Mouse (Mus musculus): ENCODE measurements around the gene Fgf14. TPM values are rescaled to one million over a fixed set of nuclear protein-coding genes. Genes with fewer than 3 reads are reported as not detected.
A peak's percentile ranks its signal among the peaks of the same experiment; 100 is the strongest.

Fgf14 gene
- polyA plus RNA-seq, 1 experiment from 2014 or later, result 8.3 TPM

DNA sequence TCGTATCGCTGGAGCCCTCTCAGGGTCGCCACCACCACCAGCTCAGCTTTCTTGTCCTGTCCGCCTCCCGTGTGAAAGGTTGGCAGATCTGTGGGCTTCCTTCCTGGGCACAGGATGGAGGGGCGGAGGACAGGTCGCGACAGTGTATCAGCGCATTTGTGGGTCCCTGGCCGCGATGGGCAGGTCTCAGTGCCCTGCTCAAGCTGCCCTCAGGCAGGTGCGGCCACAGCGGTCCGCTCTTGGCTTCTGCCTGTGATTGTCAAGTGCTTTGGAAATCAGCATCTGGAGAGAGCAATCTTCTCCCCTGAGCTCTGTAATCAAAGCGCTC is 484.1 kb downstream of the Fgf14 start:
- no peak for DNase-seq (ENCODE audit: low spot score)

DNA sequence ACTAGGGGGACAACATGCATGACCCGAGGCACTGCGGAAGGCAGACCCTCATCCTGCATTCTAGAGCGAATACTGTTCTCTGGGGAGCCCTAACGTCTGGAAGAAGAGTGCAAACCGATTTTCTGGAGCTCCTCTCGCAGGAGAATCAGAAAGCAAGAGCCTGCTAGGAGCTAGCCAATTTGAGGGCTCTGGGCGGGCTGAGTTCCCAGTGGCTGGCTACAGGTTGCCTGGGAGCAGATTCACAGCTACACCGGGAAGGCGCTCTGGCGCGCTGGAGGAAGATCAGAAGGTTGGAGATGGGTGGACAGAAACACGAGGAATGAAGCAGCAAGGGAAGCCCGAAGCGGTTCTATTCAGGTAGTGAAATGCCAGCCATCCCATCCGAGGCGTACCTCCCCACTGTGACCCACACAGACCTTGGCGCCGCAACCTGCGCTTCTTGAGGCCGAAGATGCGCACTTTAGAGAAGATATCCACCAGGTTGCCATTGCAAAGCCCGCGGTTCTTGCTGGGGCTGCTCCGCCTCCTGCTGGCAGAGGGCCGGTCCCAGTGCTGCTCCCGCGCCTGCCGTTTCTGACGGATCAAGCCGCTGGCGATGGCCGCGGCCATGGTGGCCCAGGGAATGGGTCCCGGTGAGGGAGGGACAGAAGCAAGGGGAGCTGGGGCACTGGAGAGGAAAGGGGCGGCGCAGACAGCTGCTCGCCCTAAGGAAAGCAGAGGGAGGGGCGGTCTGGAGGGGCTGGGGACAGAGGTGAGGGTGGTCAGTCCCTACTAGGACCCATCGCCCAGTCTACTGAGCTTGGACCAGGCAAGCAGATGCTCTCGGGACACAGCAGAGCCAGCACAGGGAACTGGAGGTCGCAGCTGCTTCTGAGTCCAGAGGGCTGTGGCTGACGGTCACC is 484.8 kb downstream of the Fgf14 start:
- Histone ChIP-seq H3K9ac (ENCODE audit: low read depth, low read length) (peak overlapping the region; percentile 64), H3K27ac (ENCODE audit: low read depth, low read length) (no peak overlapping the region), H3K4me2 (replicated peaks; ENCODE audit: low read depth, low read length) (peak overlapping the region; percentile 86), H3K4me1 (replicated peaks; ENCODE audit: control insufficient read depth, insufficient read depth, low read length) (no peaks in the 10 kb centered on the region), H3K9me3 (ENCODE audit: control insufficient read depth, low read length) (no peaks in the 10 kb centered on the region), H3K4me3 (ENCODE audit: low read depth, low read length) (peak overlapping the region; percentile 48), H3K27me3 (ENCODE audit: control insufficient read depth, insufficient read depth, low read length) (0 out of 2 replicates have a peak, but pooled peaks cover 3% of the 10 kb centered on the region), H3K36me3 (ENCODE audit: control insufficient read depth, insufficient read depth, low read length) (no peaks in the 10 kb centered on the region)
- ATAC-seq (ENCODE audit: low FRiP score) (peak; percentile 90), DNase-seq (ENCODE audit: low spot score) (peak; percentile 71)
- 1% methylated on average over 42 of the region's 42 CpGs for WGBS

More for the DNA sequence above, 484.1 kb downstream of the Fgf14 start:
- H3K27ac ChIP-seq (ENCODE audit: low read depth, low read length), result no peak overlapping the region
- WGBS, result 4% methylated on average over 15 of the region's 15 CpGs
- ATAC-seq (ENCODE audit: low FRiP score), result peak; percentile 58
- H3K4me3 ChIP-seq (ENCODE audit: low read depth, low read length), result peak overlapping the region; percentile 48
- no peaks in the 10 kb centered on the region for H3K4me1 ChIP-seq (replicated peaks; ENCODE audit: control insufficient read depth, insufficient read depth, low read length)
- no peaks in the 10 kb centered on the region for H3K36me3 ChIP-seq (ENCODE audit: control insufficient read depth, insufficient read depth, low read length)
- peak overlapping the region; percentile 86 for H3K4me2 ChIP-seq (replicated peaks; ENCODE audit: low read depth, low read length)
- 0 out of 2 replicates have a peak, but pooled peaks cover 3% of the 10 kb centered on the region for H3K27me3 ChIP-seq (ENCODE audit: control insufficient read depth, insufficient read depth, low read length)
- H3K9ac ChIP-seq (ENCODE audit: low read depth, low read length), result peak overlapping the region; percentile 64
- H3K9me3 ChIP-seq (ENCODE audit: control insufficient read depth, low read length), result no peaks in the 10 kb centered on the region

DNA sequence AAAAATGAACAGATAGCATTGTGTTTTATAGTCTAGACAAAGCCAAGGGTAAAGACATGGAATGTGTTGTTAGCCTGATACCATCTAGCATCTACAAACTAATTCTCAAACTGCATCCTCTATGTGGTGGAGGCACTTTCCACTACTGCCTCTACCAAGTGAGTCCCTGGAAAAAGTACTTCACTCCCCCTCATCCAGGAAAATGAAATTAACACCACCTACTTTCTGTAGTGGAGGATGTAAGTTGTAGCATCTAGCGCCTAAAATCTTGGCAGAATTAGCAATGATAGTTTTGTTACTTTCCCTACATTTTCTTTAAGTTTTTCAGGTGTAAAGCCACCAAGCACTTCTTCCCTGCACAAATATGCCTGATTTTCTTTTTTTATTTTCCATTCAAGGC is 496.7 kb downstream of the Fgf14 start:
- no peaks in the 10 kb centered on the region for H3K9me3 ChIP-seq (ENCODE audit: control insufficient read depth, low read length)
- WGBS, result 90% methylated on average over 1 of the region's 1 CpGs
- no peaks in the 10 kb centered on the region for H3K36me3 ChIP-seq (ENCODE audit: control insufficient read depth, insufficient read depth, low read length)
- H3K27me3 ChIP-seq (ENCODE audit: control insufficient read depth, insufficient read depth, low read length), result no peaks in the 10 kb centered on the region
- no peaks in the 10 kb centered on the region for H3K4me1 ChIP-seq (replicated peaks; ENCODE audit: control insufficient read depth, insufficient read depth, low read length)
- no peak for ATAC-seq (ENCODE audit: low FRiP score)
- H3K27ac ChIP-seq (ENCODE audit: low read depth, low read length), result no peak overlapping the region
- no peak overlapping the region for H3K4me2 ChIP-seq (replicated peaks; ENCODE audit: low read depth, low read length)
- H3K9ac ChIP-seq (ENCODE audit: low read depth, low read length), result no peak overlapping the region
- no peak for DNase-seq (ENCODE audit: low spot score)
- H3K4me3 ChIP-seq (ENCODE audit: low read depth, low read length), result no peak overlapping the region

DNA sequence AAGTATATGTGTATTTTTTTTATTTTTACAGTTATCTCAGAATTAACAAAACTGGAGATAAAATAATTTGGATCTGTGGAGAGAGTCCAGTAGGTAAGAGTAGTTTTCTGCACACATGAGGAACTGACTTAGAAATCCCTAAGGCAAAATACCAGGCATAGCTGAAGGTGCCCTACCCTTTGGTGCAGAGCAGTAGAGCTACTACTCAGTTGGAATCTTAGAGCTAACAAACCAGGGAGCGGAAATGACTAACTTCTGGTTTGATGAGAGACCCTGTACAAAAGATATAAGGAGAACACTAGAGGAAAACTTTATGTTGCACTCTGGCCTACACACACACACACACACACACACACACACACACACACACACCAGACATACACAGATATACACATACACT is 502.8 kb downstream of the Fgf14 start:
- Histone ChIP-seq H3K9me3 (ENCODE audit: control insufficient read depth, low read length) (no peaks in the 10 kb centered on the region), H3K4me1 (replicated peaks; ENCODE audit: control insufficient read depth, insufficient read depth, low read length) (no peaks in the 10 kb centered on the region), H3K4me2 (replicated peaks; ENCODE audit: low read depth, low read length) (no peak overlapping the region), H3K4me3 (ENCODE audit: low read depth, low read length) (no peak overlapping the region), H3K36me3 (ENCODE audit: control insufficient read depth, insufficient read depth, low read length) (no peaks in the 10 kb centered on the region), H3K27me3 (ENCODE audit: control insufficient read depth, insufficient read depth, low read length) (no peaks in the 10 kb centered on the region), H3K9ac (ENCODE audit: low read depth, low read length) (no peak overlapping the region), H3K27ac (ENCODE audit: low read depth, low read length) (no peak overlapping the region)
- 95% methylated on average over 1 of the region's 1 CpGs for WGBS
- no peak for ATAC-seq (ENCODE audit: low FRiP score)
- no peak for DNase-seq (ENCODE audit: low spot score)

DNA sequence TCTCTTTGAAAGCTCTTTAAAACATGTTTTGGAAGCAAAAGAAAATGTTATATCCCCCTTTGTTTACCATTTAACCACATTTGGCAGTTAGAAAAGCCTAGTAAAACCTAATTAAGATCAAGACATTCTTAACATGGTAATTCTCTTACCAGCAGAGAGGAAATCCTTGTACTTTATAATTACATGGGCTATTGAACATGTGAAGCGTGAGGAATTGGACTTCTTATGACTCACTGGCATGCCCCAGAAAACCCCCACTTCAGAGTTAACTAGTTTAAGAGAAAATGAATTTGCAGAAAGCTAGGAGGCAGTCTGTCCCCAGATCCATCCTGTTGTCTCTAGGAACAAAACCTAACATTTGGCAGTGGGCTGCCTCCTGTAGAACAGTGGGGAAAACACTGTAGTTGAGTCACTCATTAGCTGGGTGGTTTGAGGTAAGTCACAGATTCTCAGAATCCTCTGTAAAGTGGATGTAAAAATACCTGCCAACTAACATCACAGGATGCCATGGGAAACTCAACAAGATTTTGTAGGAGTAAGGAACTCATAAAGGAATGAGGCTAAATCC is 513.2 kb downstream of the Fgf14 start:
- H3K27ac ChIP-seq (ENCODE audit: low read depth, low read length), result no peak overlapping the region

DNA sequence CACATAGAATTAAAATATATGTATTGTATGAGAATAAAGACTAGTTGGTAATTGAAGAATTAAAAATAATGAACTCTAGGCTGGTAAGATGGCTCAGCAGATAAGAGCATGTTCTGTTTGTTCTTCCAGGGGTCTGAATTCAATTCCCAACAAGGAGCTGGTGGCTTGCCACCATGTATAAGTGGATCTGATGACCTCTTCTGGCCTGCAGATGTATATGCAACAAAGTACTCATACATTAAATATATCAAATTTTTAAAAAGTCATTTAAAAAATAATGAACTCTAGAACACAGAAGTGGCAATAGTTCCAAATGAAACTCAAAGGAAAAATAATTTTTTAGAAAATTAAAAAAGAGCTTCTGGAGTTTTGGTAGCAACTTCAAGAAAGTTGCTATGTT is 529.5 kb downstream of the Fgf14 start:
- DNase-seq (ENCODE audit: low spot score), result no peak
- no peaks in the 10 kb centered on the region for H3K4me1 ChIP-seq (replicated peaks; ENCODE audit: control insufficient read depth, insufficient read depth, low read length)
- H3K9ac ChIP-seq (ENCODE audit: low read depth, low read length), result no peak overlapping the region
- no peaks in the 10 kb centered on the region for H3K36me3 ChIP-seq (ENCODE audit: control insufficient read depth, insufficient read depth, low read length)
- no peaks in the 10 kb centered on the region for H3K27me3 ChIP-seq (ENCODE audit: control insufficient read depth, insufficient read depth, low read length)
- H3K4me2 ChIP-seq (replicated peaks; ENCODE audit: low read depth, low read length), result no peak overlapping the region
- no peak overlapping the region for H3K4me3 ChIP-seq (ENCODE audit: low read depth, low read length)
- H3K9me3 ChIP-seq (ENCODE audit: control insufficient read depth, low read length), result no peaks in the 10 kb centered on the region
- ATAC-seq (ENCODE audit: low FRiP score), result no peak
- no peak overlapping the region for H3K27ac ChIP-seq (ENCODE audit: low read depth, low read length)

More for the DNA sequence above, 513.2 kb downstream of the Fgf14 start:
- 85% methylated on average over 1 of the region's 1 CpGs for WGBS
- no peak for ATAC-seq (ENCODE audit: low FRiP score)
- Histone ChIP-seq H3K9me3 (ENCODE audit: control insufficient read depth, low read length) (no peaks in the 10 kb centered on the region), H3K36me3 (ENCODE audit: control insufficient read depth, insufficient read depth, low read length) (no peaks in the 10 kb centered on the region), H3K4me2 (replicated peaks; ENCODE audit: low read depth, low read length) (no peak overlapping the region), H3K4me1 (replicated peaks; ENCODE audit: control insufficient read depth, insufficient read depth, low read length) (no peaks in the 10 kb centered on the region), H3K27me3 (ENCODE audit: control insufficient read depth, insufficient read depth, low read length) (no peaks in the 10 kb centered on the region), H3K9ac (ENCODE audit: low read depth, low read length) (no peak overlapping the region), H3K4me3 (ENCODE audit: low read depth, low read length) (no peak overlapping the region)
- no peak for DNase-seq (ENCODE audit: low spot score)

DNA sequence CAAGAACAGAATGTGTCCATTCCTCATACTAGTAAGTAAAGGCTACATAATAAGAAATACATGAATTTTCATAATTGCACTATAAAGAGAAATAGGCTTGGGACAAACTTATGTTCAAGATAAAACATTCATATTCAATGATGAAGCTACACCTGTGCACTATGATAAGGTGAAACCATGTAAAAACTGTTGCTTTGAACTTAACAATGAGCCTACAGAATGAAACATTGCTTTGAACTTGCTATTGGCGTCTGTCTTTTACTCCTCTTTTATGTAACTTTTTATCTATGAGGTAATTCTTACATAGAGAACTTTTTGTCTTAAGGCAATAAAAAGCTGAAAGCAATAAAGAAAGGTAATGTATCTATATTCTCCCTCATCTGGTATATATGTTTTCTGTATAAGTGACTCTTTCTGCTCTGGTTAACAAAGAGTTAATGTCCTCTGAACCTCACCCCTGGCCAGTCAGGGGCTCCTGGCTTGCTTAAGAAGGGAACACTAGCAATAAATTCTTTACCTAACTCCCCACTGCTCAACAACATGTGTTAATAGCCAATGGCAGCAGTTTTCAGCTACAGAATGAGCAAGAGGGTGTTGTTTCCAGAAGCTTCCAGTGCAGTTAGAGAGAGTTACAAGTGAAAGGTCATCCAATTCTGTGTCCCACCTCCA is 569.6 kb downstream of the Fgf14 start:
- DNase-seq (ENCODE audit: low spot score) (no peak), ATAC-seq (ENCODE audit: low FRiP score) (no peak)
- 93% methylated on average over 1 of the region's 1 CpGs for WGBS
- Histone ChIP-seq H3K27ac (ENCODE audit: low read depth, low read length) (no peak overlapping the region), H3K27me3 (ENCODE audit: control insufficient read depth, insufficient read depth, low read length) (no peaks in the 10 kb centered on the region), H3K36me3 (ENCODE audit: control insufficient read depth, insufficient read depth, low read length) (no peaks in the 10 kb centered on the region), H3K4me2 (replicated peaks; ENCODE audit: low read depth, low read length) (no peak overlapping the region), H3K9me3 (ENCODE audit: control insufficient read depth, low read length) (no peaks in the 10 kb centered on the region), H3K4me3 (ENCODE audit: low read depth, low read length) (no peak overlapping the region), H3K9ac (ENCODE audit: low read depth, low read length) (no peak overlapping the region), H3K4me1 (replicated peaks; ENCODE audit: control insufficient read depth, insufficient read depth, low read length) (no peaks in the 10 kb centered on the region)

DNA sequence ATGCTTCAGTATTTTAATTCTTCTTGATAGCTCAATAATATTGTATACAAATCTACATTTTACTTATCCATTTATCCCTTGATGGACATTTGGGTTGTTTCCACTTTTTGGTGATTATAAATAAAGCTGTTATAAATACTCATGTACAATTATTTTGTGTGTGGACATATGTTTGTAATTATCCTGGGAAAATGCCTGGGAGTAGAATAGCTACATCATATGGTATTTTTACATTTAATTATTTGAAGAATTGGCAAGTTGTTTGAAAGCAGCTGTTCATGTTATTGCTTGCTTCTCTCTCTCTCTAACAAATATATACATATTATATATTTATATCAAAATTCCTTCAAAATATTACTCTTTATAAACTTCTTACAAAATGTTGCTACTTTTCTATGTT is 593.8 kb downstream of the Fgf14 start:
- ATAC-seq (ENCODE audit: low FRiP score), result no peak
- no peaks in the 10 kb centered on the region for H3K9me3 ChIP-seq (ENCODE audit: control insufficient read depth, low read length)

More for the DNA sequence above, 593.8 kb downstream of the Fgf14 start:
- DNase-seq (ENCODE audit: low spot score), result no peak
- H3K36me3 ChIP-seq (ENCODE audit: control insufficient read depth, insufficient read depth, low read length), result no peaks in the 10 kb centered on the region
- H3K4me2 ChIP-seq (replicated peaks; ENCODE audit: low read depth, low read length), result no peak overlapping the region
- H3K4me3 ChIP-seq (ENCODE audit: low read depth, low read length), result no peak overlapping the region
- H3K27me3 ChIP-seq (ENCODE audit: control insufficient read depth, insufficient read depth, low read length), result no peaks in the 10 kb centered on the region
- no peak overlapping the region for H3K27ac ChIP-seq (ENCODE audit: low read depth, low read length)
- no peak overlapping the region for H3K9ac ChIP-seq (ENCODE audit: low read depth, low read length)
- no peaks in the 10 kb centered on the region for H3K4me1 ChIP-seq (replicated peaks; ENCODE audit: control insufficient read depth, insufficient read depth, low read length)

Measured in hindbrain, embryonic 11.5 days (tissue).